Comparison of ENCODE assay signal across 11 mouse cellular contexts in genomic region chr6:135187076-135187917, GRCm38 (mm10).
"Had no signal": no experiment of that assay in that cellular context is flagged by ENCODE, and none has a peak within 500 bp of the region (broad histone marks: within the 10 kb centered on the region; RNA-seq: fewer than 3 reads in every experiment).

No protein-coding gene starts in this region.

- H3K36me3 ChIP-seq: limb, embryonic 12.5 days; lung, embryonic 15.5 days had no signal

- H3K4me1 ChIP-seq: limb, embryonic 12.5 days; lung, embryonic 15.5 days had no signal

- H3K9me3 ChIP-seq: limb, embryonic 12.5 days; liver, embryonic 13.5 days; lung, embryonic 15.5 days had no signal

- H3K27ac ChIP-seq: kidney, postnatal 0 days; limb, embryonic 12.5 days; liver, embryonic 13.5 days; lung, embryonic 15.5 days; stomach, postnatal 0 days had no signal

- ATAC-seq: liver, postnatal 0 days had no signal

- H3K4me3 ChIP-seq: limb, embryonic 12.5 days; liver, embryonic 13.5 days; lung, embryonic 15.5 days had no signal

- H3K4me2 ChIP-seq: limb, embryonic 12.5 days; liver, embryonic 13.5 days; lung, embryonic 15.5 days had no signal

- H3K27me3 ChIP-seq: limb, embryonic 12.5 days; liver, embryonic 13.5 days; lung, embryonic 15.5 days had no signal

- DNase-seq: kidney, postnatal 36 days; layer of hippocampus, adult 9-11 months; liver; liver, embryonic 13.5 days; liver, postnatal 0 days; midbrain, embryonic 14.5 days; thymus, postnatal 4 days had no signal

- H3K9ac ChIP-seq: limb, embryonic 12.5 days; liver, embryonic 13.5 days; liver, postnatal 0 days; lung, embryonic 15.5 days had no signal
